Mouse (Mus musculus) ES-E14 (cell line): ENCODE data around the gene Gusb. TPM values are rescaled to one million over a fixed set of nuclear protein-coding genes. Genes with fewer than 3 reads are reported as not detected.

ENCODE experiments used
- DNase-seq: peaks from one replicate; pipeline ENCODE4 v3.0.0-alpha.2; 2013; ENCODE audit warnings: low read depth, low spot score
- H3K27ac ChIP-seq: 2 replicates; pipeline ENCODE4 v1.5.1; 2012; ENCODE audit warnings: low read depth, mild to moderate bottlenecking, low read length, moderate library complexity, mixed read lengths; ENCODE audit not compliant: poor library complexity, insufficient read depth, severe bottlenecking
- H3K36me3 ChIP-seq: 2 replicates; pipeline ENCODE4 v1.6.1; 2012; ENCODE audit warnings: mild to moderate bottlenecking, low read length, moderate library complexity, mixed read lengths; ENCODE audit not compliant: control insufficient read depth, poor library complexity, insufficient read depth, severe bottlenecking
- H3K4me1 ChIP-seq, 2 experiments: fragments of 150-350 bp in 1 of 2; sonication (generic) in 1 of 2; 2 replicates each; pipeline ENCODE4 v1.6.1; 2012; ENCODE audit warnings: low read length in 2 of 2, mild to moderate bottlenecking in 1 of 2, mixed read lengths in 1 of 2; ENCODE audit not compliant: control insufficient read depth in 2 of 2, insufficient read depth in 2 of 2, poor library complexity in 1 of 2
- H3K4me3 ChIP-seq, 2 experiments: fragments of 150-350 bp in 1 of 2; sonication (generic) in 1 of 2; 2 replicates each; pipeline ENCODE4 v1.5.1; 2012; ENCODE audit warnings: low read length in 2 of 2, low read depth in 1 of 2, mild to moderate bottlenecking in 1 of 2, mixed read lengths in 1 of 2; ENCODE audit not compliant: insufficient read depth in 1 of 2, poor library complexity in 1 of 2, severe bottlenecking in 1 of 2
- H3K9ac ChIP-seq: 2 replicates; pipeline ENCODE4 v1.6.1; 2012; ENCODE audit warnings: low read depth, mild to moderate bottlenecking, low read length, mixed read lengths; ENCODE audit not compliant: poor library complexity, insufficient read depth, severe bottlenecking
- H3K9me3 ChIP-seq: fragments of 150-350 bp; sonication (generic); 2 replicates; pipeline ENCODE4 v1.6.1; 2012; ENCODE audit warnings: low read depth, mild to moderate bottlenecking, low read length; ENCODE audit not compliant: control insufficient read depth, insufficient read depth
- CHD2 ChIP-seq: IDR thresholded peaks from 2 replicates; pipeline ENCODE4 v1.6.1; 2014; ENCODE audit warnings: mild to moderate bottlenecking, low read depth, low read length, inconsistent platforms
- HCFC1 ChIP-seq: IDR thresholded peaks from 2 replicates; pipeline ENCODE4 v1.6.1; 2012; ENCODE audit warnings: low read length, inconsistent platforms, borderline replicate concordance; ENCODE audit not compliant: insufficient read depth
- MAFK ChIP-seq: IDR thresholded peaks from 2 replicates; pipeline ENCODE4 v1.6.1; 2014; ENCODE audit warnings: mild to moderate bottlenecking, low read depth, low read length, inconsistent platforms; ENCODE audit not compliant: insufficient read depth
- ZC3H11A ChIP-seq: IDR thresholded peaks from 2 replicates; pipeline ENCODE4 v1.6.1; 2012; ENCODE audit warnings: low read depth, mild to moderate bottlenecking, inconsistent platforms, low read length, borderline replicate concordance
- ZNF384 ChIP-seq: IDR thresholded peaks from 2 replicates; pipeline ENCODE4 v1.6.1; 2012; ENCODE audit warnings: low read depth, low read length, inconsistent platforms
- in situ Hi-C, 2 experiments: fragments of 600-800 bp; cut with MboI; formaldehyde crosslinking; loops; one replicate each; pipeline ENCODE4 v1.15.1; 2025; ENCODE audit warnings: low sequenced_read_pairs in 2 of 2, inconsistent platforms in 1 of 2; ENCODE audit not compliant: unreplicated experiment in 2 of 2
- total RNA-seq: library from RNA; depleted of rRNA; stranded (reverse); fragments of 300-350 nt; gene quantifications from 2 replicates; pipeline ENCODE4 v1.2.3, GENCODE M21; 2012; rRNA removed

Gusb gene
- 29.0 and 53.5 TPM in 2 replicates for total RNA-seq

DNA sequence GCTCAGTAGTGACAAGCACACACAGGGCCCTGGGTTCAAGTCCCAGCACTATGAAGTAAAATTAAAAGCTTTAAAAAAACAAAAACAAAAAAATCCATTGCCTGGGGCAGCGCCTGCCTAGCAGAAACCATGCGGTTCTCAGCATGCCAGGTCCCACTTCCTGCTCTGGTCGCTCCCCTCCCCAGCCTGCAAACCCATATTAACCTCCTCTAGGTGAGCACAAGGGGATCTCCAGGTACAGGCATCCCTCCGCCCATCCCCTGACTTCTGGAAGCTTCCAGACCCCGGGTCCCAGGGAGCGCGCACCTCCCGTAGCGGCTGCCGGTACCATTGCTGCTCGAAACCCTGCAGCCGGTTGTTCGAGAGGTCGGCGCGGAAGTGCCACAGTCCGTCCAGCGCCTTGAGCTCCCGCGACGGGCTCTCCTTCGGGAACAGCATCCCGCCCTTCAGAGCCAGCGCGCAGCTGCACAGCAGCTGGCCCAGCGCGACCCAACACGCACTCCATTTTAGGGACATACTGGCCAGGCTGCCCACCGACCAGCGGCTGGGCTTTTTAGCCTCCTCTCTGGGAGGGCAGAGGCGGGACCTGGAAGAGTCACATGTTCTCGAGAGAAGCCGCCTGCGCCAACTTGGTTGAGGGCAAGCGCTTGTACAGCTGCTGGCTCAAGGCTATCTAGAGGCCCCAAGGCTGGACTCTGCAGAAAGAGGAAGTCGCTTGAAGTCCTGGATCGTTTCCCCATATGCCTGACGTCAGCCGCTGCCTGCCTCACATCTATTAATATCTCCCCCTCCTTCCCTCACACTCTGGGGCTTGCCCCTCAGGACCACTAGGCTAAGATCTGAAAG is at the start of gene Gusb:
Gene Gusb (minus strand): TSS at position 749 of the 846 bp plus-strand sequence.
- H3K27ac ChIP-seq, result no peak within 1 kb of the TSS
- H3K4me3 ChIP-seq, result peak within 1 kb of the TSS; percentile 67 to 83
- peak within 1 kb of the TSS; percentile 73 for H3K9ac ChIP-seq
- no peak; the same call in 1 of the 2 replicates for TF ChIP-seq ZC3H11A
- TF ChIP-seq HCFC1, result peak; percentile 60; the same call in 1 of the 2 replicates
- in situ Hi-C loops, result no loop called here
- no peaks in the 10 kb centered on the region; the same call in 1 of the 2 replicates for H3K36me3 ChIP-seq
- no peak for DNase-seq
- H3K9me3 ChIP-seq, result no peaks in the 10 kb centered on the region
- H3K4me1 ChIP-seq, result peaks cover 3 to 19% of the 10 kb centered on the region in 2 experiments; a peak in 3 of 4 replicates

DNA sequence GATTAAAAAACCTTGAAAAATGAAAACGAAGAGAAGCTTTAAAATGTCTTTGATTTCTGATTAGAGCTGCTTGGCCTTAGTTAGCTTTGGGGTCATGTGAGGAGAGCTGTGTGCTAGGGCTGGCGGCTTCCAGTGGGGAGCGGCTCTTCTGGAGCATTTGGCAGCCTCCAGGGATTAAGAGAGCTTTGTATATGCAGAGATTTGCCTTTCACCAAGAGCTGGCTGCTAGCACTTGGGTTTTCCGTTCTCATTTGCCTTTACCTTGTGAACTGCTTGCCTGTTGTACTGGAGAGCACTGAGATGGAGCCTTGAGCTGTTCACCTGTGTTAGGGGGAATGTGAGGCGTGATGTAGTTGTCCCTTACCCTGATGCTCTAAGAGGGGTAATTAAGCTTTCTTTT is 49.7 kb upstream of the Gusb start:
- DNase-seq, result no peak
- Histone ChIP-seq H3K9ac (no peak overlapping the region), H3K36me3 (peaks cover 16% of the 10 kb centered on the region; the same call in 1 of the 2 replicates), H3K4me3 (no peak overlapping the region), H3K27ac (no peak overlapping the region), H3K4me1 (peaks cover 0 to 1% of the 10 kb centered on the region in 2 experiments; a peak in 1 of 4 replicates), H3K9me3 (no peaks in the 10 kb centered on the region)
- TF ChIP-seq MAFK, result no peak
- TF ChIP-seq ZC3H11A, result no peak
- TF ChIP-seq ZNF384, result no peak
- no peak for TF ChIP-seq CHD2
- TF ChIP-seq HCFC1, result no peak
- in situ Hi-C loops, result no loop called here

DNA sequence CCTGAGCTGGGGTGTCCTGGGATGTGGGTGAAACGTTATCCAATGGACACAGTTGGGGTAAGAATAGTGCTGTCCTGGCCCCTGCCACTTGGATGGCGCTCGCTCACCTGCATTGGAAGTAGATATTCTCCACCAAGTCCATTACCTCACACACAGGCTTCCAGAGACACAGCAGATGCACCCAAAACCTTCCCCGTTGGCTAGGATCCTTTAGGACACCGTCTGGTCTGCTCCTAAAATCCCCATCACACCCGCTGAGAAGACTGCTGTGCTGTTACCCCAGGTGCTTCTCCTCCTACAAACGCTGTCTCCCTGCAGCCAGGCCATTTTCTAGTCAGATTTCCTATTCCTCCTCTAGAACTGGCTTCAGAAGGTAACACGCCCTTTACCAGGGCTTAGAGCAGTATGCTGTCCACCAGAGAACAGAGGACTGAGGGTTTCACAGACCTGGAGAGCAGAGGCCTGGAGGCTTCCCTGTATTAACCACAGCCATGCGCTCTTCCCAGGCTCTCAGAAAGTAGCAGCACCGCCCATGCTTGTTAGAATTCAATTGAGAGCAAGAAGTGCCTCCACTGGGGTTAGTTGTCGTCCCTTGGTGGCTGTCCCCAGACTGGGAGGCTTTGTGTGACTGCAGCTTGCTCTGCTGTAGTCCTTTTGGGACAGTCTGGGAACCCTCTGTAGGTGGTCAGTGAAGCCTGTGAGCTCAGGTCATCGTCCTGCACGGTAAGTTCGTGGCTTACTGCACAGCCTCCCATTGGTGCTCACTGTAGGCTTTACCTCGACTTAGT is 48.4 kb upstream of the Gusb start:
- H3K9me3 ChIP-seq, result no peaks in the 10 kb centered on the region
- H3K4me1 ChIP-seq, result peaks cover 0 to 1% of the 10 kb centered on the region in 2 experiments; a peak in 1 of 4 replicates
- in situ Hi-C loops, result no loop called here
- peaks cover 20% of the 10 kb centered on the region for H3K36me3 ChIP-seq
- no peak for TF ChIP-seq MAFK
- TF ChIP-seq ZNF384, result no peak
- no peak for TF ChIP-seq CHD2
- TF ChIP-seq ZC3H11A, result no peak
- no peak for TF ChIP-seq HCFC1
- H3K4me3 ChIP-seq, result no peak overlapping the region
- no peak for DNase-seq
- no peak overlapping the region for H3K27ac ChIP-seq
- no peak overlapping the region for H3K9ac ChIP-seq

DNA sequence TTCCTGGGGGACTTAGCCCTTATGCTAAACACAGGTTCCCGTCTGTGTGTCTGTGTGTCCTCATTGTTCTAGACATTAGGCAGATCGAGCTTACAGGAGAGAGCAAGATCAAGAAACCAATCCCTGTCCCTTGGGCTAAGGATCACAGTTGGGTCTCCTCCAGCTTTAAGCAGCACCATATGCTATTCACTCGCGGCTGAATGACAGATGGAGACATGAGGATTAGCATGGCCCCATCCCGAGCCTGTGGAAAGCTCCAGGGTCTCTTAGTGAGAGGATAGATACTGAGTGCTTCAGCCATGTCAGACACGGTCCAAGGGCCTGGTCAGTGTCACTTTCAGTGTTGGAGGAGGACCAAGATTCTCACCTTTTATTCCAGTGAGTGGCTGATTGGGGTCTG is 47.6 kb upstream of the Gusb start:
- Histone ChIP-seq H3K4me3 (no peak overlapping the region), H3K27ac (no peak overlapping the region), H3K4me1 (peaks cover 0 to 1% of the 10 kb centered on the region in 2 experiments; a peak in 1 of 4 replicates), H3K9ac (no peak overlapping the region), H3K9me3 (no peaks in the 10 kb centered on the region), H3K36me3 (peaks cover 23% of the 10 kb centered on the region)
- in situ Hi-C loops, result no loop called here
- no peak for TF ChIP-seq MAFK
- no peak for TF ChIP-seq CHD2
- TF ChIP-seq HCFC1, result no peak
- no peak for TF ChIP-seq ZC3H11A
- TF ChIP-seq ZNF384, result no peak
- DNase-seq, result no peak
